Mouse (Mus musculus) left cerebral cortex, postnatal 25 days (tissue): Measurements from ENCODE around the gene Nudt22. TPM values are rescaled to one million over a fixed set of nuclear protein-coding genes. Genes with fewer than 3 reads are reported as not detected.

Experiments
- DNase-seq, 2 experiments: peaks; one replicate each; pipeline ENCODE4 v3.0.0; 2022; ENCODE audit warnings: low spot score in 2 of 2, mixed read lengths in 1 of 2
- intact Hi-C: fragments of 180-260 bp; cut with DNase I; formaldehyde crosslinking; loops from one replicate; pipeline ENCODE4 v1.15.1; 2025
- total RNA-seq, 2 experiments: library from RNA; stranded (reverse); gene quantifications; 2 replicates each; pipeline ENCODE4 v1.2.3; 2021

Nudt22 gene
- total RNA-seq, 2 experiments from 2014 or later = 12.5 to 14.3 TPM

- DNase-seq = no peak
- intact Hi-C loops = no loop called here
These were observed 40.5 kb downstream of the Nudt22 start for GRCm38 (mm10) chr19:6955424-6955823.

GRCm38 (mm10) chr19:6954046-6954445 is 41.9 kb downstream of the Nudt22 start:
- intact Hi-C loops = no loop called here

GRCm38 (mm10) chr19:6952712-6953037 is 43.2 kb downstream of the Nudt22 start:
- no peak for DNase-seq
- intact Hi-C loops = no loop called here

More at GRCm38 (mm10) chr19:6954046-6954445, 41.9 kb downstream of the Nudt22 start:
- DNase-seq = no peak

GRCm38 (mm10) chr19:6951994-6952711 is 43.8 kb downstream of the Nudt22 start:
- DNase-seq = peak; percentile 56 to 74
- intact Hi-C loops = loop anchor here (1.0 kb wide), 3 partner anchors 10 to 29 kb away; partner anchors contain the start of genes Gpr137 and Ppp1r14b

GRCm38 (mm10) chr19:6951381-6951968 is 44.4 kb downstream of the Nudt22 start:
- intact Hi-C loops = loop anchor here (1.0 kb wide), 3 partner anchors 9 to 28 kb away; partner anchors contain the start of genes Gpr137 and Ppp1r14b
- DNase-seq = peak; percentile 88 to 98

GRCm38 (mm10) chr19:6950613-6951153 is 45.2 kb downstream of the Nudt22 start:
- intact Hi-C loops = loop anchor here (1.0 kb wide), 3 partner anchors 8 to 27 kb away; partner anchors contain the start of genes Gpr137 and Ppp1r14b

GRCm38 (mm10) chr19:6949951-6950350 is 46.0 kb downstream of the Nudt22 start:
- DNase-seq = no peak
- intact Hi-C loops = no loop called here

More at GRCm38 (mm10) chr19:6950613-6951153, 45.2 kb downstream of the Nudt22 start:
- DNase-seq = peak; percentile 45 to 77

GRCm38 (mm10) chr19:6949532-6949931 is 46.4 kb downstream of the Nudt22 start:
- intact Hi-C loops = no loop called here
- no peak for DNase-seq

GRCm38 (mm10) chr19:6948186-6948585 is 47.7 kb downstream of the Nudt22 start:
- no peak for DNase-seq
- intact Hi-C loops = no loop called here

- no peak for DNase-seq
- intact Hi-C loops = no loop called here
These were observed 48.2 kb downstream of the Nudt22 start for GRCm38 (mm10) chr19:6947742-6948141.

- intact Hi-C loops = loop anchor here (5.0 kb wide), 1 partner anchor 34 kb away; the partner anchor contains the start of gene Plcb3
- no peak for DNase-seq
These were observed 52.2 kb downstream of the Nudt22 start for GRCm38 (mm10) chr19:6943709-6944108.

Other genes starting within 250 kb of the Nudt22 start
- 10 to 100 TPM; 30.8 to 36.4 TPM for gene Rps6ka4, start 155.5 kb downstream of the Nudt22 start, total RNA-seq
- 1 to 10 TPM; 2.0 to 2.2 TPM for gene Ccdc88b, start 137.9 kb downstream of the Nudt22 start, total RNA-seq
- gene Trmt112, start 86.4 kb downstream of the Nudt22 start, total RNA-seq = 10 to 100 TPM; 35.0 to 43.2 TPM
- gene Prdx5, start 86.0 kb downstream of the Nudt22 start, total RNA-seq = 100 to 1,000 TPM; 337 to 358 TPM
- gene Esrra, start 74.3 kb downstream of the Nudt22 start, total RNA-seq = 10 to 100 TPM; 60.6 to 65.2 TPM
- gene Catsperz, start 70.7 kb downstream of the Nudt22 start, total RNA-seq = 10 to 100 TPM; 27.9 to 31.2 TPM
- gene Kcnk4, start 61.6 kb downstream of the Nudt22 start, total RNA-seq = 10 to 100 TPM; 33.2 to 40.7 TPM
- 10 to 100 TPM; 37.7 to 38.3 TPM for gene Bad, start 54.3 kb downstream of the Nudt22 start, total RNA-seq
- gene Gpr137, start 53.6 kb downstream of the Nudt22 start, total RNA-seq = 100 to 1,000 TPM in 1 of 2 experiments, 10 to 100 TPM in 1; 99.9 to 100 TPM
- gene Ppp1r14b, start 21.1 kb downstream of the Nudt22 start, total RNA-seq = 10 to 100 TPM; 49.8 to 57.2 TPM
- 10 to 100 TPM; 11.9 to 13.3 TPM for gene Plcb3, start 19.6 kb downstream of the Nudt22 start, total RNA-seq
- gene Fkbp2, start 15.6 kb downstream of the Nudt22 start, total RNA-seq = 100 to 1,000 TPM in 1 of 2 experiments, 10 to 100 TPM in 1; 98.0 to 104 TPM
- gene Vegfb, start 8.5 kb downstream of the Nudt22 start, total RNA-seq = 10 to 100 TPM; 79.9 to 80.2 TPM
- gene Dnajc4, start 3.5 kb downstream of the Nudt22 start, total RNA-seq = 10 to 100 TPM; 20.1 to 21.0 TPM
- gene Trpt1, start within 50 bp of the Nudt22 start, total RNA-seq = 10 to 100 TPM; 18.0 to 22.9 TPM
- 1 to 10 TPM; 4.1 to 4.2 TPM for gene Fermt3, start 23.4 kb upstream of the Nudt22 start, total RNA-seq
- gene Stip1, start 43.9 kb upstream of the Nudt22 start, total RNA-seq = 100 to 1,000 TPM; 191 to 206 TPM
- gene Macrod1, start 60.7 kb upstream of the Nudt22 start, total RNA-seq = 10 to 100 TPM; 12.2 to 13.2 TPM
- gene Flrt1, start 109.6 kb upstream of the Nudt22 start, total RNA-seq = 10 to 100 TPM; 35.3 to 38.0 TPM
- 100 to 1,000 TPM; 258 to 270 TPM for gene Otub1, start 210.2 kb upstream of the Nudt22 start, total RNA-seq
- 1,000 to 10,000 TPM; 1,203 to 1,264 TPM for gene Cox8a, start 221.5 kb upstream of the Nudt22 start, total RNA-seq
- gene Naa40, start 245.1 kb upstream of the Nudt22 start, total RNA-seq = 10 to 100 TPM; 31.3 to 36.6 TPM